12 mouse cellular contexts compared by ENCODE assay signal in the genomic region with DNA sequence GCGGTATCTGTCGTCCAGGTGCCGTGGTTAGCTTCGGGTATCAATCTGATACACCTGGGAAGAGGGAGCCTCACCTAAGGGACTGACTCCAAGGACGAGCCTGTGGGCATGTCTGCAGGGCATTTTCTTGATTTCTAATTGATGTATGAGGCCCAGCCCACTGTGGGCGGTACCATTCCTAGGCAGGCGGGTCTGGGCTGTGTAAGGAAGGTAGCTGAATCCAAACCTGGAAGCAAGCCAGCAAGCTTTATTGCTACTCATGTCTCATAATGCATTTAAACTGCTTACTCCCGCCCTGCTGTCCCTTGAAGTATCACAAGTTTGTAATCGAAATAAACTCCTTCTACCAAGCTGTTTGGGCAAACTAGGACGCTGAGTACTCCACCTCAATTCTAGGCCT.
"Had no signal": no experiment of that assay in that cellular context is flagged by ENCODE, and none has a peak within 500 bp of the region (broad histone marks: within the 10 kb centered on the region; RNA-seq: fewer than 3 reads in every experiment).

No protein-coding gene starts in this region.

- DNase-seq: kidney, adult 18-20 months; kidney, postnatal 10 days; kidney, postnatal 36 days; layer of hippocampus, adult 9-11 months; liver, embryonic 13.5 days; lung, adult 2 months; lung, postnatal 14 days; lung, postnatal 4 days; midbrain, embryonic 14.5 days; thymus, adult 18-20 months; thymus, postnatal 36 days had no signal

- H3K4me3 ChIP-seq: kidney, embryonic 15.5 days; liver, embryonic 13.5 days had no signal

- H3K27ac ChIP-seq: kidney, embryonic 15.5 days; liver, embryonic 13.5 days had no signal
